Mouse (Mus musculus) midbrain, embryonic 10.5 days (tissue): ENCODE results near the gene Cryzl2. TPM values are rescaled to one million over a fixed set of nuclear protein-coding genes. Genes with fewer than 3 reads are reported as not detected.

Source experiments
- DNase-seq: peaks from one replicate; pipeline ENCODE4 v3.0.0-alpha.2; 2017; ENCODE audit warnings: low spot score
- H3K27ac ChIP-seq: fragments of 300-500 bp; sonication (generic); replicated peaks from 2 replicates; pipeline ENCODE4 v1.5.1; 2016; ENCODE audit warnings: mild to moderate bottlenecking
- H3K27me3 ChIP-seq: fragments of 300-500 bp; sonication (generic); 2 replicates; pipeline ENCODE4 v1.6.1; 2016; ENCODE audit warnings: low read depth, mild to moderate bottlenecking; ENCODE audit not compliant: poor library complexity, severe bottlenecking
- H3K36me3 ChIP-seq: fragments of 300-500 bp; sonication (generic); 2 replicates; pipeline ENCODE4 v1.6.1; 2016; ENCODE audit warnings: mild to moderate bottlenecking, moderate library complexity
- H3K4me1 ChIP-seq: fragments of 300-500 bp; sonication (generic); 2 replicates; pipeline ENCODE4 v1.6.1; 2016
- H3K4me3 ChIP-seq: fragments of 300-500 bp; sonication (generic); 2 replicates; pipeline ENCODE4 v1.5.1; 2016; ENCODE audit warnings: mild to moderate bottlenecking, moderate library complexity
- H3K9me3 ChIP-seq: fragments of 300-500 bp; sonication (generic); replicated peaks from 2 replicates; pipeline ENCODE4 v1.6.1; 2016; ENCODE audit warnings: mild to moderate bottlenecking
- WGBS: fragments of 180-500 bp; shearing (Covaris S2); methylation state at CpG from one replicate; pipeline ENCODE4 v1.1.7; 2016; 5-methylcytosine and 5-hydroxymethylcytosine counted together
- polyA plus RNA-seq: library from polyadenylated mRNA; unstranded; fragments of >200 nt; fragmentation: Nextera tagmentation; extraction: Ambion mirVana; gene quantifications from 2 replicates; pipeline ENCODE4 v1.2.1, GENCODE M21; 2016

Gene Cryzl2
- polyA plus RNA-seq, 1 experiment from 2014 or later: 6.4 TPM

GRCm38 (mm10) chr1:157503071-157503470, 44.7 kb downstream of the Cryzl2 start:
- 90% methylated on average over 6 of the region's 6 CpGs for WGBS
- Histone ChIP-seq H3K27ac (no peak overlapping the region), H3K4me1 (peaks cover 15% of the 10 kb centered on the region), H3K9me3 (no peaks in the 10 kb centered on the region), H3K4me3 (no peak overlapping the region), H3K27me3 (no peaks in the 10 kb centered on the region), H3K36me3 (no peaks in the 10 kb centered on the region)
- no peak for DNase-seq

GRCm38 (mm10) chr1:157506522-157506921, 48.1 kb downstream of the Cryzl2 start, which contains the start of gene Sec16b:
TSS of gene Sec16b (plus strand) at chr1:157506728.
- WGBS: 38% methylated on average over 5 of the region's 5 CpGs
- Histone ChIP-seq H3K9me3 (no peaks in the 10 kb centered on the region), H3K36me3 (no peaks in the 10 kb centered on the region), H3K4me3 (no peak within 1 kb of the TSS), H3K27me3 (no peaks in the 10 kb centered on the region), H3K4me1 (peaks cover 25% of the 10 kb centered on the region), H3K27ac (no peak within 1 kb of the TSS)
- DNase-seq: no peak

GRCm38 (mm10) chr1:157506995-157507595, 48.7 kb downstream of the Cryzl2 start:
- Histone ChIP-seq H3K36me3 (no peaks in the 10 kb centered on the region), H3K4me3 (no peak overlapping the region), H3K9me3 (no peaks in the 10 kb centered on the region), H3K27ac (no peak overlapping the region), H3K4me1 (peaks cover 24% of the 10 kb centered on the region), H3K27me3 (no peaks in the 10 kb centered on the region)
- 79% methylated on average over 4 of the region's 4 CpGs for WGBS
- DNase-seq: no peak

GRCm38 (mm10) chr1:157507814-157508213, 49.4 kb downstream of the Cryzl2 start:
- no peaks in the 10 kb centered on the region for H3K36me3 ChIP-seq
- H3K4me1 ChIP-seq: peaks cover 26% of the 10 kb centered on the region
- WGBS: 62% methylated on average over 5 of the region's 5 CpGs
- H3K4me3 ChIP-seq: no peak overlapping the region
- H3K27me3 ChIP-seq: no peaks in the 10 kb centered on the region
- H3K27ac ChIP-seq: no peak overlapping the region
- H3K9me3 ChIP-seq: no peaks in the 10 kb centered on the region
- DNase-seq: no peak

- no peak overlapping the region for H3K4me3 ChIP-seq
- H3K27me3 ChIP-seq: no peaks in the 10 kb centered on the region
- no peak overlapping the region for H3K27ac ChIP-seq
- peaks cover 20% of the 10 kb centered on the region for H3K4me1 ChIP-seq
- 88% methylated on average over 11 of the region's 11 CpGs for WGBS
- DNase-seq: no peak
- H3K9me3 ChIP-seq: no peaks in the 10 kb centered on the region
- no peaks in the 10 kb centered on the region for H3K36me3 ChIP-seq
These were observed 54.5 kb downstream of the Cryzl2 start for GRCm38 (mm10) chr1:157512690-157513448.

GRCm38 (mm10) chr1:157513559-157513958, 55.2 kb downstream of the Cryzl2 start:
- 84% methylated on average over 9 of the region's 9 CpGs for WGBS
- Histone ChIP-seq H3K9me3 (no peaks in the 10 kb centered on the region), H3K4me3 (no peak overlapping the region), H3K27ac (no peak overlapping the region), H3K36me3 (no peaks in the 10 kb centered on the region), H3K4me1 (peaks cover 18% of the 10 kb centered on the region), H3K27me3 (no peaks in the 10 kb centered on the region)
- DNase-seq: no peak

GRCm38 (mm10) chr1:157514298-157514697, 55.9 kb downstream of the Cryzl2 start:
- DNase-seq: no peak
- Histone ChIP-seq H3K36me3 (no peaks in the 10 kb centered on the region), H3K27ac (no peak overlapping the region), H3K27me3 (no peaks in the 10 kb centered on the region), H3K4me3 (no peak overlapping the region), H3K4me1 (peaks cover 18% of the 10 kb centered on the region), H3K9me3 (no peaks in the 10 kb centered on the region)
- 73% methylated on average over 4 of the region's 4 CpGs for WGBS

GRCm38 (mm10) chr1:157516838-157517808, 58.7 kb downstream of the Cryzl2 start:
- no peak for DNase-seq
- Histone ChIP-seq H3K9me3 (no peaks in the 10 kb centered on the region), H3K4me1 (peaks cover 5% of the 10 kb centered on the region; the same call in 1 of the 2 replicates), H3K4me3 (no peak overlapping the region), H3K27ac (no peak overlapping the region), H3K27me3 (no peaks in the 10 kb centered on the region), H3K36me3 (no peaks in the 10 kb centered on the region)
- WGBS: 88% methylated on average over 8 of the region's 8 CpGs

- no peak for DNase-seq
- H3K27me3 ChIP-seq: no peaks in the 10 kb centered on the region
These were observed 59.7 kb downstream of the Cryzl2 start for GRCm38 (mm10) chr1:157518111-157518523.

GRCm38 (mm10) chr1:157519396-157519795, 61.0 kb downstream of the Cryzl2 start:
- no peak for DNase-seq
- H3K27me3 ChIP-seq: no peaks in the 10 kb centered on the region
- 90% methylated on average over 2 of the region's 2 CpGs for WGBS
- no peaks in the 10 kb centered on the region for H3K9me3 ChIP-seq
- no peaks in the 10 kb centered on the region for H3K4me1 ChIP-seq
- no peak overlapping the region for H3K27ac ChIP-seq
- H3K36me3 ChIP-seq: no peaks in the 10 kb centered on the region
- no peak overlapping the region for H3K4me3 ChIP-seq

More at GRCm38 (mm10) chr1:157518111-157518523, 59.7 kb downstream of the Cryzl2 start:
- H3K27ac ChIP-seq: no peak overlapping the region
- H3K4me1 ChIP-seq: no peaks in the 10 kb centered on the region
- no peak overlapping the region for H3K4me3 ChIP-seq
- H3K9me3 ChIP-seq: no peaks in the 10 kb centered on the region
- 88% methylated on average over 4 of the region's 4 CpGs for WGBS
- H3K36me3 ChIP-seq: no peaks in the 10 kb centered on the region

- 93% methylated on average over 5 of the region's 5 CpGs for WGBS
- no peaks in the 10 kb centered on the region for H3K9me3 ChIP-seq
- H3K27me3 ChIP-seq: no peaks in the 10 kb centered on the region
- H3K4me3 ChIP-seq: no peak overlapping the region
- H3K36me3 ChIP-seq: no peaks in the 10 kb centered on the region
- H3K4me1 ChIP-seq: no peaks in the 10 kb centered on the region
- no peak overlapping the region for H3K27ac ChIP-seq
- no peak for DNase-seq
These were observed 63.9 kb downstream of the Cryzl2 start for GRCm38 (mm10) chr1:157522322-157522721.

GRCm38 (mm10) chr1:157524775-157525174, 66.4 kb downstream of the Cryzl2 start:
- 92% methylated on average over 7 of the region's 7 CpGs for WGBS
- DNase-seq: no peak

More at GRCm38 (mm10) chr1:157524775-157525174, 66.4 kb downstream of the Cryzl2 start:
- H3K27ac ChIP-seq: no peak overlapping the region
- H3K4me3 ChIP-seq: no peak overlapping the region
- H3K9me3 ChIP-seq: no peaks in the 10 kb centered on the region
- H3K36me3 ChIP-seq: no peaks in the 10 kb centered on the region
- H3K27me3 ChIP-seq: no peaks in the 10 kb centered on the region
- no peaks in the 10 kb centered on the region for H3K4me1 ChIP-seq
